Mouse (Mus musculus) liver, embryonic 13.5 days (tissue): ENCODE results near the gene Fabp1. TPM values are rescaled to one million over a fixed set of nuclear protein-coding genes. Genes with fewer than 3 reads are reported as not detected.

Experiments used
- ATAC-seq: fragments of 200-750 bp; cut with Nextera tagmentation; 2 replicates; pipeline ENCODE4 v1.8.0; 2017; ENCODE audit warnings: low read depth, mild to moderate bottlenecking, moderate number of reproducible peaks, moderate library complexity
- DNase-seq: peaks from one replicate; pipeline ENCODE4 v3.0.0; 2022
- H3K27ac ChIP-seq: fragments of 300-500 bp; sonication (generic); 2 replicates; pipeline ENCODE4 v1.5.1; 2015; ENCODE audit warnings: moderate library complexity, mild to moderate bottlenecking, inconsistent platforms
- H3K27me3 ChIP-seq: fragments of 300-500 bp; sonication (generic); 2 replicates; pipeline ENCODE4 v1.6.1; 2015; ENCODE audit warnings: mild to moderate bottlenecking, inconsistent platforms
- H3K36me3 ChIP-seq: fragments of 300-500 bp; sonication (generic); 2 replicates; pipeline ENCODE4 v1.6.1; 2015; ENCODE audit warnings: mild to moderate bottlenecking, inconsistent platforms
- H3K4me1 ChIP-seq: fragments of 300-500 bp; sonication (generic); replicated peaks from 2 replicates; pipeline ENCODE4 v1.6.1; 2015; ENCODE audit warnings: inconsistent platforms
- H3K4me2 ChIP-seq: fragments of 300-500 bp; sonication (generic); 2 replicates; pipeline ENCODE4 v1.6.1; 2015; ENCODE audit warnings: inconsistent platforms, mild to moderate bottlenecking, moderate library complexity
- H3K4me3 ChIP-seq: fragments of 300-500 bp; sonication (generic); replicated peaks from 2 replicates; pipeline ENCODE4 v1.5.1; 2015; ENCODE audit warnings: mild to moderate bottlenecking, inconsistent platforms
- H3K9ac ChIP-seq: fragments of 300-500 bp; sonication (generic); 2 replicates; pipeline ENCODE4 v1.6.1; 2015; ENCODE audit warnings: mild to moderate bottlenecking, inconsistent platforms
- H3K9me3 ChIP-seq: fragments of 300-500 bp; sonication (generic); replicated peaks from 2 replicates; pipeline ENCODE4 v1.6.1; 2016; ENCODE audit warnings: inconsistent platforms
- WGBS: fragments of 180-500 bp; shearing (Covaris S2); methylation state at CpG from one replicate; pipeline ENCODE4 v1.1.7; 2015; ENCODE audit not compliant: insufficient replicate concordance; 5-methylcytosine and 5-hydroxymethylcytosine counted together
- polyA plus RNA-seq: library from polyadenylated mRNA; unstranded; fragments of >200 nt; fragmentation: Nextera tagmentation; extraction: Ambion mirVana; gene quantifications from 2 replicates; pipeline ENCODE4 v1.2.1, GENCODE M21; 2015

Fabp1 gene
- polyA plus RNA-seq, 1 experiment from 2014 or later: 221 TPM

DNA sequence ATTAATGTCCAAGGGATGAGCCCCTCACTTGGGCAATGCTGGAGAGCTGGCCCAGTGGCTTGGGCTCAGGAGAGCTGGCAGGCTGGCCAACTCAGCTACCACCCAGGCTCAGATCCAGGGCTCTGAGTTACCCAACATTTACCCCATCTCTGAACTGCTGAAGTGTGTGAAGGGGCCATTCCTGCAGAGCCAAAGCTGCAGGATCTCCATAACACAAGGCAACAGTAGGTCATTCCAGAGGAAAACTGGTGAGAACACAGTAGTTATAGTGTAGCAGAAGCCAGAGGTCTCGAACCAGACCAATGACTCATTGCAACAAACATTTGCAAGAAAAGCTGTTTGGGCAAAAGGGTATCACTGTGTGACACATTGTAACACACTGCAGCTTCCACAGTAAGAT, 43.2 kb downstream of the Fabp1 start:
- no peaks in the 10 kb centered on the region for H3K9me3 ChIP-seq
- H3K36me3 ChIP-seq: no peaks in the 10 kb centered on the region
- no peak overlapping the region for H3K4me2 ChIP-seq
- no peaks in the 10 kb centered on the region for H3K4me1 ChIP-seq
- DNase-seq (no peak), ATAC-seq (no peak)
- 55% methylated on average over 1 of the region's 1 CpGs for WGBS
- no peak overlapping the region for H3K4me3 ChIP-seq
- no peaks in the 10 kb centered on the region for H3K27me3 ChIP-seq
- no peak overlapping the region for H3K27ac ChIP-seq
- no peak overlapping the region for H3K9ac ChIP-seq

DNA sequence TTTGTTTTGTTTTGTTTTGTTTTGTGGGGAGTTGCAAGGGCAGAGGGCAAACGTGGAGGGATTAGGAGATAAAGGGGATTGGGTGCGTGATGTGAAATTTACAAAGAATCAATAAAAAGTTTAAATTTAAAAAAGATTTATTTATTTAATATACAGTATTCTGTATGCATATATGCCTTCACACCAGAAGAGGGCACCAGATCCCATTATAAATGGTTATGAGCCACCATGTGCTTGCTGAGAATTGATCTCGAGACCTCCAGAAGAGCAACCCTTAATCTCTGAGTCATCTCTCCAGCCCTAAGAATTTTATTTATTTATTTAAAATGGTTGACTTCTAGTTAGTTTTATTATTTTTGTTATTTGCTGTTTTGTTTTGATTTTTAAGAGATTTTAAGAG, 43.6 kb downstream of the Fabp1 start:
- DNase-seq: no peak

DNA sequence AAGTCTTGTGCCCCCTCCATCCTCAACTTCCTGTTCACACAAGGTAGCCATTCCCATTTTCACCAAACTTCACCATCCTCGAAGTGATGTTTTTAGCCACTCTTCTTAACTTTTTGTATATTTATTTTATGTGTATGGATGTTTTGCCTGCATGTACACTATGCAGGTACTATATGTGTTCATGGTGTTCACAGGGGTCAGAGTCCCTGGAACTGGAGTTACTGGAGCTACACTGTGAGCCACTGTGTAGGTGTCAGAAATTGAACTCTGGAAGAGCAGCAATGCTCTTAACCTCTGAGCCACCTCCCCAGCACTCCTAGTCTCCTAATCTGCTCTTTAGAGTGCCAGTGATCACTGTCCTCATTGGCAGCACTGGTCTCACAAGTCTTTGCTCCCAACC, 48.8 kb downstream of the Fabp1 start:
- H3K36me3 ChIP-seq: no peaks in the 10 kb centered on the region
- H3K9ac ChIP-seq: no peak overlapping the region
- H3K27ac ChIP-seq: no peak overlapping the region
- no peaks in the 10 kb centered on the region for H3K27me3 ChIP-seq
- no peak for ATAC-seq
- H3K9me3 ChIP-seq: no peaks in the 10 kb centered on the region
- no peak for DNase-seq
- no peaks in the 10 kb centered on the region for H3K4me1 ChIP-seq
- WGBS: 60% methylated on average over 1 of the region's 1 CpGs
- no peak overlapping the region for H3K4me2 ChIP-seq
- no peak overlapping the region for H3K4me3 ChIP-seq

More for the DNA sequence above, 43.6 kb downstream of the Fabp1 start:
- 63% methylated on average over 3 of the region's 3 CpGs for WGBS
- Histone ChIP-seq H3K4me1 (no peaks in the 10 kb centered on the region), H3K27ac (no peak overlapping the region), H3K4me3 (no peak overlapping the region), H3K9me3 (no peaks in the 10 kb centered on the region), H3K9ac (no peak overlapping the region), H3K36me3 (no peaks in the 10 kb centered on the region), H3K4me2 (no peak overlapping the region), H3K27me3 (no peaks in the 10 kb centered on the region)
- no peak for ATAC-seq

DNA sequence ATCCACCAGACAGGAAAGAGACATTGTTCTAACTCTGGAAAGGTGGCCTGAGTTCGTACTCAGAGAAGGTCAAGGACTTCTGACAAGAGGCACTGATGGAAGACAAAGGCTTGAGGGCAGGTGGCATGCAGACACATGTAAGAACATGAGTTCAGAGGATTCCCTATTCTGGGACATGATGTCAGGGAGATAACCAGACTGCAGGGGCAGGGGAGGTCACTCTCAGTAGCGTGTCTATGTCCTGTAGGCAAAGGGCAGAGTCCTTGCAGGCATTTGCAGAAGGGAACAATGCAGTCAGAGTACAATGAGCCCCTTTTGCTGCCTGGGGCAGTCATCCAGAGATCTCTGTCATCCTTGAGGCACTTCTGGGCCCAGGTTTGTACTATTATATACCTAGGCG, 50.0 kb downstream of the Fabp1 start:
- H3K9me3 ChIP-seq: no peaks in the 10 kb centered on the region
- no peak overlapping the region for H3K4me2 ChIP-seq
- DNase-seq (no peak), ATAC-seq (no peak)
- no peaks in the 10 kb centered on the region for H3K27me3 ChIP-seq
- WGBS: 55% methylated on average over 3 of the region's 3 CpGs
- no peaks in the 10 kb centered on the region for H3K4me1 ChIP-seq
- no peak overlapping the region for H3K9ac ChIP-seq
- no peaks in the 10 kb centered on the region for H3K36me3 ChIP-seq
- no peak overlapping the region for H3K27ac ChIP-seq
- no peak overlapping the region for H3K4me3 ChIP-seq

DNA sequence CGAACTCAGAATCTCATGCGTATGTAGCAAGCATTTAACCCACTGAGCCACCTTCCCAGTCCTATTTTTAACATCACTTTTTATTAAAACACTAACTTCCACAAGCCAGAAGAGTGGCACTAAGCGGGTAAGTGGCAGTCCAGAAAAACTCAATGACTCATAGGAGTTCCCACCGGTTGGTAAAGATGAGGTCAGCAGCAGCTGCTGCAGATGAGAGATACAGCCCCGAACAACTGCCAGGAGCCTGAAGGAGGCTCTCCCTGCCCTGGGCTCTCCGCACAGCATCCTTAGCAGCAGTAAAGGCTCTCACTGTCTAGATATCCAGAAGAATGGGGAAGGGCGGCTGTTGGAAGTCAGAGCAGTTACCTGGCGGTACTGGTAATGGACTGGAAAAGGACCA, 51.3 kb downstream of the Fabp1 start:
- Histone ChIP-seq H3K27ac (no peak overlapping the region), H3K4me3 (no peak overlapping the region), H3K9me3 (no peaks in the 10 kb centered on the region), H3K9ac (no peak overlapping the region), H3K36me3 (no peaks in the 10 kb centered on the region), H3K4me1 (no peaks in the 10 kb centered on the region), H3K27me3 (no peaks in the 10 kb centered on the region), H3K4me2 (no peak overlapping the region)
- ATAC-seq (no peak), DNase-seq (no peak)
- WGBS: 51% methylated on average over 8 of the region's 8 CpGs

DNA sequence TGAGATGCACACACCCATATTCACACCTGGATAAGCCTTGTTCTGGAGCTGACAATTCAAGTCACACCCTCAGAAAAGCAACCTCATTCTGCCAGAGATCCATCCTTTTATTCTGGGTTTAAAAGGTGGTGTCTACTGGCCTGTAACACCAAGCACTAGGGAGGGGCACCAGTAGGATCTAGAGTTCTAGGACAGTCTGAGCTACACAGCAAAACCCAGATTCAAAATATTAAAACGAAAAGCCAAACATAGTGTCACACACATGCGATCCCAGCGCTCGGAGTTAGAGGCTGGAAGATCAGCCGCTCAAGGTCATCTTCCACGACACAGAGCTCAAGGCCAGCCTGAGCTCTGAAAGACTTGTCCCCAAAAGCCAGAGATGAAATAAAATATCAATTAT, 54.8 kb downstream of the Fabp1 start:
- ATAC-seq (no peak), DNase-seq (no peak)
- H3K4me3 ChIP-seq: no peak overlapping the region
- H3K27me3 ChIP-seq: no peaks in the 10 kb centered on the region
- peaks cover 11% of the 10 kb centered on the region for H3K4me1 ChIP-seq
- H3K9ac ChIP-seq: no peak overlapping the region
- H3K27ac ChIP-seq: no peak overlapping the region
- H3K4me2 ChIP-seq: no peak overlapping the region
- no peaks in the 10 kb centered on the region for H3K36me3 ChIP-seq
- H3K9me3 ChIP-seq: no peaks in the 10 kb centered on the region
- WGBS: 83% methylated on average over 6 of the region's 6 CpGs

Other genes with a start within 250 kb of the Fabp1 start
- not detected in 2 replicates for gene Foxi3, start 243.3 kb upstream of the Fabp1 start, polyA plus RNA-seq
- 7.3 and 8.1 TPM in 2 replicates for gene Thnsl2, start 55.4 kb upstream of the Fabp1 start, polyA plus RNA-seq
- gene Krcc1, start 71.8 kb downstream of the Fabp1 start, polyA plus RNA-seq: 24.0 and 27.8 TPM in 2 replicates
- 0.20 and 0.27 TPM in 2 replicates for gene Smyd1, start 122.4 kb downstream of the Fabp1 start, polyA plus RNA-seq
- not detected in 2 replicates for gene Cd8b1, start 123.0 kb downstream of the Fabp1 start, polyA plus RNA-seq
- gene Cd8a, start 173.6 kb downstream of the Fabp1 start, polyA plus RNA-seq: not detected in 2 replicates
- gene Rmnd5a, start 240.8 kb downstream of the Fabp1 start, polyA plus RNA-seq: 5.6 and 6.2 TPM in 2 replicates